Mouse (Mus musculus) megakaryocyte progenitor cell, adult 5-6 weeks (primary cell): ENCODE results near the gene Lrrc71. TPM values are rescaled to one million over a fixed set of nuclear protein-coding genes. Genes with fewer than 3 reads are reported as not detected.

ENCODE experiments used
- ATAC-seq: replicated peaks from 2 replicates; pipeline ENCODE4 v1.8.0; 2016; ENCODE audit warnings: mild to moderate bottlenecking, moderate TSS enrichment, inconsistent platforms; ENCODE audit not compliant: poor library complexity
- total RNA-seq, 2 experiments: library from RNA; stranded (forward) in 1 of 2; stranded (reverse) in 1 of 2; fragments of 157-497, 149-512 nt in 1 of 2; fragments of 200-1000 nt in 1 of 2; gene quantifications; 2 replicates each; pipeline versions ENCODE4 v1.2.3 to v1.2.4; 2015 to 2017

The Lrrc71 gene
- total RNA-seq (2015) = not detected in 2 replicates
- 0.03 TPM in 1 of 2 replicates, not detected in the other for total RNA-seq (2017)

- ATAC-seq = no peak
Measured at GRCm38 (mm10) chr3:87748431-87748830, at the start of gene Lrrc71. TSS of gene Lrrc71 (minus strand) at chr3:87748625.

- peak; percentile 16; the same call in 1 of the 2 replicates for ATAC-seq
Measured at GRCm38 (mm10) chr3:87796736-87797334, 48.4 kb upstream of the Lrrc71 start, which contains the start of gene Insrr. TSS of gene Insrr (plus strand) at chr3:87796951.

GRCm38 (mm10) chr3:87795336-87796277 is 47.2 kb upstream of the Lrrc71 start:
- ATAC-seq = peak; percentile 55

GRCm38 (mm10) chr3:87794922-87795325 is 46.5 kb upstream of the Lrrc71 start, which contains the start of gene Ntrk1:
TSS of gene Ntrk1 (minus strand) at chr3:87795162.
- ATAC-seq = no peak

- no peak for ATAC-seq
Measured at GRCm38 (mm10) chr3:87789768-87790167, 41.3 kb upstream of the Lrrc71 start.

- no peak for ATAC-seq
Measured at GRCm38 (mm10) chr3:87789248-87789647, 40.8 kb upstream of the Lrrc71 start.

GRCm38 (mm10) chr3:87785626-87786214 is 37.3 kb upstream of the Lrrc71 start:
- ATAC-seq = no peak

GRCm38 (mm10) chr3:87785156-87785555 is 36.7 kb upstream of the Lrrc71 start:
- ATAC-seq = no peak; the same call in 1 of the 2 replicates

GRCm38 (mm10) chr3:87783282-87784023 is 35.0 kb upstream of the Lrrc71 start:
- no peak for ATAC-seq

- ATAC-seq = no peak
Measured at GRCm38 (mm10) chr3:87779086-87779485, 30.7 kb upstream of the Lrrc71 start.

GRCm38 (mm10) chr3:87778283-87778682 is 29.9 kb upstream of the Lrrc71 start:
- no peak for ATAC-seq

GRCm38 (mm10) chr3:87771088-87771487 is 22.7 kb upstream of the Lrrc71 start:
- no peak for ATAC-seq

GRCm38 (mm10) chr3:87770280-87770679 is 21.9 kb upstream of the Lrrc71 start:
- ATAC-seq = peak; percentile 69

GRCm38 (mm10) chr3:87769506-87769905 is 21.1 kb upstream of the Lrrc71 start:
- ATAC-seq = no peak

- peak; percentile 60 for ATAC-seq
Measured at GRCm38 (mm10) chr3:87768844-87769243, 20.4 kb upstream of the Lrrc71 start.

GRCm38 (mm10) chr3:87768431-87768830 is 20.0 kb upstream of the Lrrc71 start:
- ATAC-seq = no peak

GRCm38 (mm10) chr3:87767764-87768163 is 19.3 kb upstream of the Lrrc71 start:
- no peak for ATAC-seq

- no peak for ATAC-seq
Measured at GRCm38 (mm10) chr3:87766284-87766667, 17.9 kb upstream of the Lrrc71 start.

GRCm38 (mm10) chr3:87765631-87766283 is 17.3 kb upstream of the Lrrc71 start:
- ATAC-seq = no peak

- peak; percentile 69 for ATAC-seq
Measured at GRCm38 (mm10) chr3:87765091-87765490, 16.7 kb upstream of the Lrrc71 start.
